Mouse (Mus musculus): ENCODE results near the gene Gm20883. TPM values are rescaled to one million over a fixed set of nuclear protein-coding genes. Genes with fewer than 3 reads are reported as not detected.
"Not testable (repeated sequence)": the region's sequence is repeated elsewhere in the genome, so short reads cannot be mapped to it uniquely, and the experiment has no call there.

The Gm20883 gene
- polyA plus RNA-seq (2012; rRNA removed) (not detected in 2 replicates), polyA plus RNA-seq (2014; fragmentation: Nextera tagmentation; extraction: Ambion mirVana) (not detected in 2 replicates)

- WGBS, result no CpG with 5 or more reads among the region's 6 CpGs
- H3K27ac ChIP-seq (replicated peaks; ENCODE audit: low read depth, low read length); DNase-seq (ENCODE audit: low spot score); ATAC-seq (ENCODE audit: low FRiP score, low read depth); H3K9ac ChIP-seq (ENCODE audit: low read depth, low read length, severe bottlenecking); H3K4me1 ChIP-seq (ENCODE audit: control insufficient read depth, insufficient read depth, low read length); H3K4me3 ChIP-seq (replicated peaks; ENCODE audit: low read length); H3K9me3 ChIP-seq (ENCODE audit: control insufficient read depth, low read length); H3K4me2 ChIP-seq (replicated peaks; ENCODE audit: low read depth, low read length, severe bottlenecking); H3K36me3 ChIP-seq (ENCODE audit: control insufficient read depth, insufficient read depth, low read length); H3K27me3 ChIP-seq (ENCODE audit: control insufficient read depth, insufficient read depth, low read length): not testable (repeated sequence)
Measured at GRCm38 (mm10) chrY:50607951-50608350, at the start of gene Gm20883. Gene Gm20883 (plus strand): TSS chrY:50608251.

Measured in limb, embryonic 14.5 days (tissue).